Mouse (Mus musculus) liver, adult 2 months (tissue): ENCODE data around the gene Mpv17l.

Experiments used
- CTCF ChIP-seq: fragments of 200-500 bp; IDR thresholded peaks from 2 replicates; pipeline ENCODE4 v1.5.1; 2011; ENCODE audit warnings: low read depth, low read length, control low read depth
- POLR2A ChIP-seq: fragments of 200-500 bp; IDR thresholded peaks from 2 replicates; pipeline ENCODE4 v1.6.1; 2011; ENCODE audit warnings: low read length, control low read depth; ENCODE audit not compliant: insufficient read depth; ENCODE audit errors: extremely low read depth

DNA sequence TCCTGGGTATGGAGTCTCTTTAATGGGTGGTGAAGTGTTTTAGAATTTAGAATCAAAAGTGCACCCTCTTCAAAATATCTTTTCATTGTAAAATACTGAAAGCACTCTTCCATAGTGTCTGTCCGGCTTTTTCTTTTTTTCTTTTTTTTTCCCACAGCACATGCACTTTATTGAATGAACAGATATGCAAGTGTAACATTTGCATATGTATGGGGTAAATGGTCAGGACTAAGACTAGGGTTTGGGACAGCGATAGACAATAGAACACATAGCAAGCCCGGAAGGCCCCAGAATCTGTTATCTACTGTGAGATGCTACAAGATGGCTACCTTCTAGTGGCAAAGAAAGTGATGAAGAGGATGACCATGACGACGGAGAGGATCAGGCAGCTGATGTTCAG lies 80.2 kb downstream of the Mpv17l start:
- TF ChIP-seq CTCF (no peak), POLR2A (no peak)
